Mouse (Mus musculus): ENCODE results near the gene Por.

The Por gene

GRCm38 (mm10) chr5:135669741-135670275 lies at the start of gene Por:
Por (plus strand) TSS chr5:135670033.
- DNase-seq = peak in 1 of 2 experiments; percentile 24

DNA sequence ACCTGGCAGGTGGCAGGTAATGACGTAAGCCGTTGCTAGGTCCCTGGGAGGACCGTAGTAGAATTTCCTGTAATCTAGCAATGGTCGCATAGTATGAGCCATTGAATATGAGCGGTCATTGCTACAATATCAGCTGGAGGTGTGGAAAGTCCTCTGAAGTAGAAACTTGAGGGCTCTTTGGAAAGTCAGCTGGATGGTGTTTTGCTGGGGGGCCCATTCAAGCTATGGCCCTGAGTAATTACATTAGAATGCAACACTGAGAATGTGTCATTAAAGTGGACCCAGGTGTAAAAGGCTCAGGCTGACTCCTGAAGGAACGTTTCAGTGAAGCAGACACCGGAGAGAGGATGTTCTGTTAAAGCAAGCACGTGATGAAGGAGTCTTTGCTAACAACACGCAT lies 49.3 kb upstream of the Por start:
- DNase-seq = no peak

- no peak for DNase-seq
Observed at GRCm38 (mm10) chr5:135621725-135622124, 48.1 kb upstream of the Por start.

DNA sequence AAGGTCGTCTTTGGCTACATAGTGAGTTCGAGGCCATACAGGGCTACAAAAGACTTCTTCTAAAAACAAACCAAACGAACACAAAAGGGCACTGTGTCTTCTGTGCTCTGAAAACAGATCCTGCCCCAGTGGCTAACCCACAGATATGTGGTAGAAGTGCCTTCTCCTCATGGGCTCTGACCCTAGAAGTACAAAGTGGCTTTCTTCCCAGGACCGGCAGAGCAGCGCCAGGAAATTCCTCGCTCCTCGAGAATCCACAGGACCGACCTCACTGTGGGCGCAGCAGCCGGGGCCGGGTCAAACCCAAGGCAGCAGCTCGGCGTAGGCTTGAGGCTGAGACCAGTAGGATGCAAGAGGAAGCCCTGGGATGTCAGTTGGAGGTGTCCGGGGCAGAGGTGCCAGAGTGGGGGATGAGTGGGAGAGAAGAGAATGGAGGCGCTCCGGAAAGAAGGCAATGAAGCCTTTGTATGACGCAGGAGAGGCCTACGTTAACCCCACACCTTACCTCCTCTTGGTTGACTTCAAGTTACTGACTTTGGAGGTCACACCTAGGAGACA lies 46.7 kb upstream of the Por start:
- no peak for DNase-seq

GRCm38 (mm10) chr5:135628916-135629315 lies 40.9 kb upstream of the Por start:
- DNase-seq = no peak

- no peak for DNase-seq
Observed at GRCm38 (mm10) chr5:135629401-135629800, 40.4 kb upstream of the Por start.

- peak in 1 of 2 experiments; percentile 44 for DNase-seq
Observed at GRCm38 (mm10) chr5:135630598-135630997, 39.2 kb upstream of the Por start.

DNA sequence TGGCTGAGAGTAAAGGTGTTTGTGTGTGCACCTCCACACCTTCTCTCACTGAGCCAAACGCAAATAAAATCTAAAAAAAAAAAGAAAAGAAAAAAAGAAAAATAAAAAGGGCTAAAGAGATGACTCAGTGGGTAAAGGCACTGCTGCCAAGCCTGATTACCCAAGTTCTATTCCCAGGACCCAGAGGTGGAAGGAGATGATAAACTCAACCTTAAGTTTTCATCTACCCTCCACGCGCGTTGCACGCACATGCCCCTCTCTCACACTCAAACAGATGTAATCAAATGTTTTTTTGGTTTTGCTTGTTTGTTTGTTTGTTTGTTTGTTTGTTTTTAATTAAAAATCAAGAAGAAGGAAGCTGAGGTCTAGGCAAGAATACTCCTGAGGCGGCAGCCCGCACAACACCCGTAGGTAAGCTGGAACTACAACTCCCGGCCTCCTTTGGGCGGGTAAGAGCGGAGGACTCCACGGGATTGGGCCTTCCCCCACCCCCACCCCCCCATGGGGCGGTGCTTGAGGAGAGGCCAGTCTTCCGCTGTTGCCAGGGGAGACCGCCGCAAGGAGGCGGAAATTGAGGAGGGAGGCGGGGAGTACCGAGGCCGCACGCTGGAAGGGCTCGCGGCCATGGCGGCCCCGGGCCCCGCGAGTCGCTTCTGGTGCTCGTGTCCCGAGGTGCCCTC lies 37.6 kb upstream of the Por start, which contains the start of gene Rhbdd2:
Gene Rhbdd2, plus strand, starts transcription at position 502 of the 680 bp plus-strand sequence.
- peak; percentile 98 for DNase-seq

DNA sequence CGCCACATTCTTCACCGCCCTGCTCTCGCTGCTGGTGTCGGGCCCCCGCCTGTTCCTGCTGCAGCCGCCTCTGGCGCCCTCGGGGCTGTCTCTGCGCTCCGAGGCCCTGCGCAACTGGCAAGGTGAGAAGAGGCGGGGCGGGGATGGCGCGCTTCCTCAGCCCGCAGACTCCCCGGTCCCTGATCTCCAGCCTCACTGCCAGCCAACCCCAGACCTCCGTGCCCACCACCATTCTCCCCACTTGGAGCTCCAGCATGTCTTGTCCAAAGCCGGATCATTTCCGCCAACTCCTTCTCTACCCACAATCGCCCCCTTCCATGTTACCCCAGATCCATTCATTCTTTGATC lies 37.1 kb upstream of the Por start:
- no peak for DNase-seq

DNA sequence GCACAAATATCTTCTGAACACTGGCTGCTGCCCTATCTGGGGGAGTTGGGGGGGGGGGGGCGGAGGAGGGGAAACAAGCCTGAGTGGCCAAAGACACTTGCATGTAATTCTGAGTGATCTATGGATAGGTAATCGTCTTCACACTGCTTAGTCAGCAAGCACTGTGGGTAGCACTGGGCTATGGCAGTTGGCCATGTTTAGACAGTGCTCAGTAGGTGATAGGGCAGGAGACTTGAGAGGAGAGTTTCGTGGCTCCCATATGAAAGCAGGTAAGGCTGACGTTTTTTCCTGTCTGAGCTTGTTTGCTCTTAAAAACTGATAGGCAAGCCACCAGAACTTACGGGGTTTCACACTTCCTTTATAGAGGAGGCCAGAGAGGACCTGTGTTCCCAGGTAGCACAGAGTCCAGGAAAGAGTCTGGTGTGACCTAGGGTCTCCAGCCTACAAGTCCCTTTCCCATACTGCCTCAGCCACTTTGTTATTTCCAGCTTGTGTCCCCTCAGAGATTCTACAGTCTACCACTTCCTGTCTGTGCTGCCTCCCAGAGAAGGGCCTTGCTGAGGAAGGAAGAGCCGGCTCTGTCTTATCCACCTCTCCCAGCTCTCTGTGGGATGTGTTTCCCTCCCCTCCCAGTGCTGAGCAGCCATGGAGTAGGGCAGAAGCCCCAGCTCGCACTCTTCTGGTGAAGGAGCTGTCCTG lies 29.9 kb upstream of the Por start:
- DNase-seq = no peak

DNA sequence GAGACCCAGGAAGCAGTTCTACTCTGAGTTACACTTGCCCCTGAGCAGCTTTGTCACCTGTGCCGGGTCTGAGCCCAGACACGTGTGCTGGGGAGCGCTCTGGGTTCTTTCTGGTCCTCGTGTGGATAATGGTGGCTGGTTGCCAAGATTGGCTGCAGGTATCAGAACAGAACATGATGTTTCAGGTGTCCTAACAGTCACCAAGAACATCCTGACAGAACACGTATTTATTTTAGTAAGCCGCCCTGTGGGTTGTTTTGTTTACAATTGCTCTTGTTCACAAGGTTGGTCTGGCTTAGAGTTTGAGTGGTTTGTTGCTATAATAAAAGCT lies 29.4 kb upstream of the Por start:
- DNase-seq = no peak

DNA sequence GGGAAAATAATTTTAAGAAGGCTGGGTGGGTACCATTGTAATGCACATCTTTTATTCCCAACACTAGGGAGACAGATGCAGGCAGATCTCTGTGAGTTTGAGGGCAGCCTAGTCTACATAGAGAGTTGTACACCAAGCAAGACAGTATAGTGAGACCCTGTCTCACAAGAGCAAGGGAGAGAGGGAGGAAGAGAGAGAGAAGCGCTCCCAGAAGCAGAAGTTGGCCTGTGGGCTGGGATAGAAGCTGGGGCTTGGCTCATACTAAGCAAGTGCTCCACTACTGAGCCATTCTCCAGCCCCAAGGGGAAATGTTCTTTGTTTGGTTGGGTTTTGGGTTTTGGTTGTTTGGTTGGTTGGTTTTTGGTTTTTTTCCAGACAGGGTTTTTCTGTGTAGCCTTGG lies 28.8 kb upstream of the Por start:
- DNase-seq = no peak

GRCm38 (mm10) chr5:135642686-135643551 lies 26.9 kb upstream of the Por start:
- DNase-seq = no peak

DNA sequence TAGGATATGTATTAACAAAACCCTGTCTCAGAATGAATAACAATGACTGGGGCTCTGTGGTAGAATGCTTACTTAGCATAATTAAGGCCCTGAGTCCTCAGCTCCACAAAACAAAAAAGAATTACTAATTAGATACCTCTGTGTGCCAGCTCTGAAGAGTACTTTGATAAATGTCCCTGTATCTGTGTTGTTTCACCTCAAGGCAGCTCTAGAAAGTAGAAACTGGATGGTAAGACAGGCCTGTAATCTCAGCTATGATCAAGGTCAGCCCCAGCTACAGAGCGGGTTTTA lies 26.3 kb upstream of the Por start:
- no peak for DNase-seq

DNA sequence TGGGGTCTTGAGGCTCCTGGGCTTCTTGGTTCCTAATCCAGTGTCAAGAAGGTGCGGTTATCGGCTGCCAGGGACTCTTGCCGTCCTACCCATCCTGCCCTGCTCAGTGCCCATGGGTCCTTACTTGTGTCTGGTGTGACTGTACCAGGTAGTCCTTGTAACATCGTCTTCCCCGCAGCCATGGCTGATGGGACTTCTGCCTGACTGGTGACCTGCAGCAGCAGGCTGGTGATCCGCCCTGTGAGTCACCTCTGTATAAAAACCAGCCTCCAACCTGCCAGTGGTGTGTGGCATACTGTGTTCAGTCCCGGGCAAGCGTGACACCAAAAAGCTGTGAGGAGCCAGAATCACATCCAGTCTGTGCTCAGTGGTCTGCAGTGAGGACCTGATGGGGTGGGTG lies 26.0 kb upstream of the Por start:
- DNase-seq = no peak

GRCm38 (mm10) chr5:135645330-135645729 lies 24.5 kb upstream of the Por start:
- DNase-seq = no peak

GRCm38 (mm10) chr5:135646038-135646437 lies 23.8 kb upstream of the Por start:
- DNase-seq = no peak

DNA sequence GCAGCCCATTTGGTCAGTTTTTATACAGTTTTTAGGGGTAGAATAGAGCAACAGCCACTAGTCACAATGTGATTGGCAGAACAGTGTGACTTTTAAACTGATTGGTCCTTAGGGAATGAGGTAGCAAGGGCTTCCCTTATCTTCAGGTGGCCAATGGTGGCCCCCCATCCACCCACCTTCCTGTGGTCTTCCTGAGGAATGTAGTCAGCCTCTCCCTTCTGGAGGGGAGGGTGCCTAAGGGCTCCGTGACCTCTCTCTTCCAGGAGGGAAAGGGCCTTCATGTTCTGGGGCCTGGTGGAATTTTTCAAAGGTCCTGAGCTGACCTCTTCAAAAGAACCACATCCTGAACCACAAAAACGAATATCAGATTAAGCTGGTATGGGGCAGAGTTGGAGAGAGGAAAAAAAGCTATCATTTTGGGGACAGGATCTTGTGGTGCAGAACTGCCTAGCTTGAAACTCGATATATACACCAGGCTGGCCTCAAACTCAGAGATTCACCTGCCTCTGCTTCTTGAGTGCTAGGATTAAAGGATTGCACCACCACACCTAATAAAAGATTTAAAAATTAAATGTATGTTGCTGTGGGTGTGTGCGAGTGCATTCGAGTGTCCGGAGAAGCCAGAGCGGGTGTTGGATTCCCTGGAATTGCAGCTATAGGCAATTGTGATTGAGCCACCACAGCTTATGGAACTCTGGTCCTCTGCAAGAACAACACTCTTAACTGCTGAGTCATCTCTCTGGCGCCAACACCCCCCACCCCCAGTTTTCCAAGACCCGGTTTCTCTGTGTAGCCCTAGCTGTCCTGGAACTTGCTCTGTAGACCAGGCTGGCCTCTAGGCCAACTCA lies 21.1 kb upstream of the Por start:
- DNase-seq = no peak

GRCm38 (mm10) chr5:135649309-135649633 lies 20.6 kb upstream of the Por start:
- no peak for DNase-seq

- no peak for DNase-seq
Observed at GRCm38 (mm10) chr5:135651536-135651935, 18.3 kb upstream of the Por start.

DNA sequence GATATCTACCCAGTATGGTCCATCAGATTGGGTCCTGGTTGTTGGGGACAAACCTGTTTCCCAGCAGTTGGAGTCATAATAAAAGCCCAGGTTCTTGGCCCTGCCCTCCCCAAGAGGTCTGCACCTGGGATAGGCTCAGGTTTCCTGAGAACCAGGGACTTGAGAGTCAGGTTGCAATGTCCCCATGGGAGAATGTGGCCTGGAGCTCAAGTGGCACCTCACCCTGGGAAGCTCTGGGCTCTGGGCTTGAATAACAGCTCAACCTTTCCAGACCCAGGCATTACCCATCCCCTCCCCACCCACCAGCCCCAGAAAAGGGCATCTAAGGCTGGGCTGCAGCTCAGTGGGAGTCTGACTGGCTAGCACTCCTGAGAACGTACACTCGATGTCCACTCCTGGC lies 16.6 kb upstream of the Por start:
- DNase-seq = no peak

DNA sequence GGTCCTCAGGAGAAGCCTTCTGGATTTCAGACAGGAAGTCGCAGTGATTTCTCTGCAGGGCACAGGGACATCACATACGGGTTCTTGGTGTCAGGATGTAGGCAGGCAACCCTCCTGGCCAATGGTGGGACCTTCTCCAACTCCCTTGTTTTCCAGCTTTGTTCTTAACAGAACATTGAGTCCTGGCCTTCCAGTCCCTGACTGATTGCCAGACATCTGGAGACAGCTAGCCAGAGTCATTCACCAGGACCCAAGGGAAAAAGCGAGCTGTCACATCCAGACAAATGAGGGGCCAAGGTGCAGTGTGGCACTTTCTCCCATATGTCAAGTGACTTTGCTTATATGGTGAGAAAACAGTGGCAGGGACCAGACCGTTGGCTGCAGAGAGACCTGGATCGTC lies 13.8 kb upstream of the Por start:
- DNase-seq = no peak

DNA sequence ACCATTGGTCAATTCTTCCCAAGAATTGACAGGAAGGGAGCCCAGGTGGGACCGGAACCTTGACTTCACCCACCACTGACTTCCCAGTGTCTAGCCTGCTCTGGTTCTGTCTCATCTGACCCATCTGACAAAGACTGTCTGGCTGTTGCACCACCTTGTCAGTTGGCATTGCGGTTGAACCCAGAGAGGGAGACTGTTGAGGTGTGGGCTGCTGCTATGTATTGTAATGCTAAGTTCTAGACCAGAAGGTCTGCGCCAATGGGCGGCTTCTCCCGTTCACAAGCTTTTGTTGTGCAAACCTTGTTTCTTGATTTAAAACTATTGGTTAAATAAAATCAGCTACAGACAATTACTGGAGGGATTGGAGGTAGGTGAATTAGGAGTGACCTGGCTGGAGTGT lies 12.7 kb upstream of the Por start:
- DNase-seq = no peak
